Mouse (Mus musculus) testis, adult 2 months (tissue): ENCODE measurements at regions not wholly inside any gene's neighbourhood (a gene's known extent, or its start where the extent isn't known, plus 50 kb on each side); places are given as distances from the start of the nearest gene placed in this dataset.

ENCODE experiments used
- CTCF ChIP-seq: fragments of 200-500 bp; IDR thresholded peaks from 2 replicates; pipeline ENCODE4 v1.5.1; 2012; ENCODE audit warnings: low read depth, mild to moderate bottlenecking, inconsistent platforms, low read length, moderate library complexity; ENCODE audit not compliant: control insufficient read depth, insufficient read depth, insufficient replicate concordance
- POLR2A ChIP-seq: fragments of 200-500 bp; IDR thresholded peaks from 2 replicates; pipeline ENCODE4 v1.6.1; 2012; ENCODE audit warnings: low read depth, mild to moderate bottlenecking, inconsistent platforms, low read length, moderate library complexity; ENCODE audit not compliant: control insufficient read depth

DNA sequence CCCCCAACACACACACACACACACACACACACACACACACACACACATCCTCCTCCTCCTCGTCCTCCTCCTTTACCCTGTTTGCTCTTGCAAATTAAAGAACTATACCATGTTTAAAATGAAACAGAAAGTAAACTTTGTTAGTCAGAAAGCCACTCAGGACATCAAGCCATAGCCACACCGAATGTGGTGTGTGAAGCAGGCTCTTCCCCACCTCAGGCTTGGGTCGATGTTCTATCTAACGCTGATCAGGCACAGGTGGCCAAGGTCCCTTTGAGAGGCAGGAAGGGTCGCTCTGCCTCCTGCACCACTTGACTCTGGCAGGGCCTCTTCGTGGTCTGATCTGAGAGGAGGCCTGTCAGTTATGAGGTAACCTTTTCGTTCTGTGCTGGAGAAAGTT, 156.9 kb upstream of the Irx1 start:
- TF ChIP-seq CTCF (no peak), POLR2A (no peak)
